Mouse (Mus musculus): ENCODE data around the gene Apom. TPM values are rescaled to one million over a fixed set of nuclear protein-coding genes. Genes with fewer than 3 reads are reported as not detected.

Apom gene
- total and polyA plus RNA-seq, 3 experiments = 0.15 to 0.79 TPM; not detected in 1

GRCm38 (mm10) chr17:35132174-35132560 is 317 bp upstream of the Apom start:
- no peak overlapping the region for H3K9ac ChIP-seq (ENCODE audit: control insufficient read depth, low read depth, low read length, poor library complexity, severe bottlenecking)
- peaks cover 0 to 13% of the 10 kb centered on the region in 2 experiments; a peak in 2 of 4 replicates for H3K4me1 ChIP-seq (ENCODE audit: control insufficient read depth in 1 of 2, insufficient read depth in 2 of 2, low read length in 2 of 2)
- H3K4me3 ChIP-seq (ENCODE audit: control insufficient read depth in 1 of 2, insufficient read depth in 1 of 2, low read depth in 2 of 2, low read length in 2 of 2) = no peak overlapping the region
- DNase-seq (ENCODE audit: low read depth, low spot score) = no peak
- H3K79me2 ChIP-seq (ENCODE audit: control insufficient read depth, insufficient read depth, low read length, poor library complexity) = peaks cover 33% of the 10 kb centered on the region
- no peaks in the 10 kb centered on the region for H3K9me3 ChIP-seq (replicated peaks; ENCODE audit: insufficient read depth, low read length)
- TF ChIP-seq ELF1 (IDR thresholded peaks at IDR 0.05; ENCODE audit: low read depth, low read length) (no peak), MAZ (IDR thresholded peaks at IDR 0.05; ENCODE audit: low read depth, low read length) (no peak), HCFC1 (IDR thresholded peaks at IDR 0.05; ENCODE audit: low read depth, low read length) (no peak), ZMIZ1 (IDR thresholded peaks at IDR 0.05; ENCODE audit: low read depth, low read length) (no peak), UBTF (IDR thresholded peaks at IDR 0.05; ENCODE audit: borderline replicate concordance, insufficient read depth, low read depth, low read length) (no peak), MXI1 (IDR thresholded peaks at IDR 0.05; ENCODE audit: low read depth, low read length) (no peak), POLR2A (IDR thresholded peaks at IDR 0.05; ENCODE audit: control insufficient read depth in 1 of 2, insufficient read depth in 1 of 2, low read depth in 1 of 2, low read length in 2 of 2, poor library complexity in 1 of 2) (no peak), MAX (IDR thresholded peaks at IDR 0.05; ENCODE audit: low read length) (no peak), POLR2AphosphoS2 (IDR thresholded peaks at IDR 0.05; ENCODE audit: low read length) (no peak), SMC3 (IDR thresholded peaks at IDR 0.05; ENCODE audit: low read depth, low read length) (no peak), CTCF (IDR thresholded peaks at IDR 0.05 in 2 of 3, conservative IDR thresholded peaks at IDR 0.05 in 1 of 3; ENCODE audit: control insufficient read depth in 1 of 3, insufficient read depth in 1 of 3, low read depth in 2 of 3, low read length in 3 of 3, poor library complexity in 1 of 3, severe bottlenecking in 1 of 3) (no peak), ZNF384 (IDR thresholded peaks at IDR 0.05; ENCODE audit: low read depth, low read length) (no peak), SIN3A (IDR thresholded peaks at IDR 0.05; ENCODE audit: low read length) (no peak), USF2 (IDR thresholded peaks at IDR 0.05; ENCODE audit: borderline replicate concordance in 1 of 2, insufficient read depth in 1 of 2, low read depth in 1 of 2, low read length in 2 of 2) (no peak), RAD21 (IDR thresholded peaks at IDR 0.05; ENCODE audit: low read depth, low read length) (no peak), ZC3H11A (IDR thresholded peaks at IDR 0.05; ENCODE audit: low read depth, low read length) (no peak)
- no peak overlapping the region for H3K27ac ChIP-seq (ENCODE audit: control insufficient read depth, low read depth, low read length)
- no peaks in the 10 kb centered on the region for H3K27me3 ChIP-seq (ENCODE audit: control insufficient read depth in 1 of 2, insufficient read depth in 2 of 2, low read length in 2 of 2)
- H3K36me3 ChIP-seq (ENCODE audit: control insufficient read depth in 1 of 2, insufficient read depth in 2 of 2, low read length in 2 of 2) = peaks cover 0 to 12% of the 10 kb centered on the region in 2 experiments; a peak in 2 of 4 replicates

- TF ChIP-seq E2F4 (IDR thresholded peaks at IDR 0.05; ENCODE audit: borderline replicate concordance, low read depth, low read length) (no peak), MAX (IDR thresholded peaks at IDR 0.05; ENCODE audit: low read length) (no peak), GATA1 (IDR thresholded peaks at IDR 0.05; ENCODE audit: low read depth, low read length) (no peak), USF1 (IDR thresholded peaks at IDR 0.05; ENCODE audit: low read depth, low read length) (no peak), NELFE (IDR thresholded peaks at IDR 0.05; ENCODE audit: low read depth, low read length) (no peak), ZNF384 (IDR thresholded peaks at IDR 0.05; ENCODE audit: low read depth, low read length) (no peak)
- Histone ChIP-seq H3K79me2 (ENCODE audit: control insufficient read depth, insufficient read depth, low read length, poor library complexity) (peaks cover 30% of the 10 kb centered on the region), H3K9ac (ENCODE audit: control insufficient read depth, low read depth, low read length, poor library complexity, severe bottlenecking) (no peak overlapping the region), H3K9me3 (replicated peaks; ENCODE audit: insufficient read depth, low read length) (no peaks in the 10 kb centered on the region), H3K36me3 (ENCODE audit: control insufficient read depth in 1 of 2, insufficient read depth in 2 of 2, low read length in 2 of 2) (peaks cover 0 to 3% of the 10 kb centered on the region in 2 experiments; a peak in 1 of 4 replicates), H3K27ac (ENCODE audit: control insufficient read depth, low read depth, low read length) (no peak overlapping the region), H3K4me1 (ENCODE audit: control insufficient read depth in 1 of 2, insufficient read depth in 2 of 2, low read length in 2 of 2) (peaks cover 0 to 5% of the 10 kb centered on the region in 2 experiments; a peak in 1 of 4 replicates), H3K4me3 (ENCODE audit: control insufficient read depth in 1 of 2, insufficient read depth in 1 of 2, low read depth in 2 of 2, low read length in 2 of 2) (no peak overlapping the region), H3K27me3 (ENCODE audit: control insufficient read depth in 1 of 2, insufficient read depth in 2 of 2, low read length in 2 of 2) (no peaks in the 10 kb centered on the region)
- DNase-seq (ENCODE audit: low read depth, low spot score) = no peak
Observed at GRCm38 (mm10) chr17:35131038-35131437, 812 bp downstream of the Apom start.
